ENCODE assay signal across 36 mouse cellular contexts in genomic region chr5:17408924-17409660, GRCm38 (mm10). TPM values are rescaled to one million over a fixed set of nuclear protein-coding genes. Genes with fewer than 3 reads are reported as not detected.
"Had no signal": no experiment of that assay in that cellular context is flagged by ENCODE, and none has a peak within 500 bp of the region (broad histone marks: within the 10 kb centered on the region; RNA-seq: fewer than 3 reads in every experiment).

No protein-coding gene starts in this region.

- H3K9ac ChIP-seq: forebrain, postnatal 0 days; heart, embryonic 13.5 days; heart, embryonic 15.5 days; hindbrain, embryonic 12.5 days; hindbrain, embryonic 15.5 days; kidney, embryonic 15.5 days; limb, embryonic 12.5 days; liver, embryonic 13.5 days had no signal

- H3K27ac ChIP-seq: heart, adult 2 months; heart, embryonic 13.5 days; heart, embryonic 15.5 days; hindbrain, embryonic 10.5 days; hindbrain, embryonic 12.5 days; hindbrain, embryonic 15.5 days; hindbrain, postnatal 0 days; kidney, embryonic 15.5 days; kidney, postnatal 0 days; layer of hippocampus, adult 2 months; left cerebral cortex, adult 2 months; limb, embryonic 10.5 days; limb, embryonic 12.5 days; liver, embryonic 13.5 days had no signal

- H3K4me3 ChIP-seq: heart, adult 2 months; heart, embryonic 13.5 days; heart, embryonic 15.5 days; hindbrain, embryonic 10.5 days; hindbrain, embryonic 12.5 days; hindbrain, embryonic 15.5 days; kidney, embryonic 15.5 days; layer of hippocampus, adult 2 months; left cerebral cortex, adult 2 months; limb, embryonic 10.5 days; limb, embryonic 12.5 days; liver, embryonic 13.5 days had no signal

- DNase-seq: forebrain, postnatal 0 days; gastrocnemius, postnatal 25 days; heart, adult 2 months; heart, postnatal 14 days; heart, postnatal 36 days; kidney, adult 11 months; kidney, adult 2 months; kidney, adult 9 months; kidney, postnatal 14 days; kidney, postnatal 36 days; liver; liver, embryonic 13.5 days had no signal

- H3K27me3 ChIP-seq: heart, embryonic 13.5 days; heart, embryonic 15.5 days; hindbrain, embryonic 12.5 days; hindbrain, embryonic 15.5 days; kidney, embryonic 15.5 days; limb, embryonic 12.5 days; liver, embryonic 13.5 days had no signal

- H3K9me3 ChIP-seq: heart, embryonic 13.5 days; heart, embryonic 15.5 days; hindbrain, embryonic 12.5 days; kidney, embryonic 15.5 days; limb, embryonic 10.5 days; liver, embryonic 13.5 days had no signal

- H3K4me1 ChIP-seq: heart, embryonic 13.5 days; heart, embryonic 15.5 days; hindbrain, embryonic 10.5 days; hindbrain, embryonic 12.5 days; hindbrain, embryonic 15.5 days; kidney, embryonic 15.5 days; limb, embryonic 10.5 days; limb, embryonic 12.5 days; liver, embryonic 13.5 days had no signal

- H3K36me3 ChIP-seq: heart, embryonic 13.5 days; heart, embryonic 15.5 days; hindbrain, embryonic 10.5 days; hindbrain, embryonic 12.5 days; hindbrain, embryonic 15.5 days; kidney, embryonic 15.5 days; limb, embryonic 10.5 days; limb, embryonic 12.5 days; liver, embryonic 13.5 days had no signal

- H3K4me2 ChIP-seq: heart, embryonic 11.5 days; heart, embryonic 13.5 days; heart, embryonic 15.5 days; hindbrain, embryonic 12.5 days; hindbrain, embryonic 15.5 days; kidney, embryonic 15.5 days; limb, embryonic 12.5 days; liver, embryonic 11.5 days; liver, embryonic 13.5 days had no signal

- ATAC-seq: forebrain, postnatal 0 days; hindbrain, postnatal 0 days had no signal

RNA-seq across cellular contexts. Expression of gene Speer4f2, which starts 36.1 kb away (rescaled TPM):
- total RNA-seq: forebrain, postnatal 0 days; gastrocnemius, adult 18-20 months; gastrocnemius, adult 8-10 months; gastrocnemius, postnatal 25 days; gastrocnemius, postnatal 4 days; granulocyte monocyte progenitor cell, adult 5-6 weeks; heart, adult 2 months; heart, postnatal 14 days; heart, postnatal 36 days; hindbrain, postnatal 0 days; layer of hippocampus, adult 2 months; layer of hippocampus, postnatal 10 days; layer of hippocampus, postnatal 25 days; left cerebral cortex, adult 2 months; left cerebral cortex, postnatal 14 days; left cerebral cortex, postnatal 36 days had no signal
- polyA plus RNA-seq: forebrain, postnatal 0 days; heart, adult 2 months; heart, embryonic 11.5 days; heart, embryonic 13.5 days; heart, embryonic 15.5 days; heart, postnatal 0 days; hindbrain, embryonic 10.5 days; hindbrain, embryonic 12.5 days; hindbrain, embryonic 15.5 days; hindbrain, postnatal 0 days; kidney, embryonic 15.5 days; kidney, postnatal 0 days; limb, embryonic 10.5 days; limb, embryonic 12.5 days; limb, embryonic 14.5 days; liver, embryonic 11.5 days; liver, embryonic 13.5 days had no signal
